Mouse (Mus musculus): Measurements from ENCODE around the gene Cideb. TPM values are rescaled to one million over a fixed set of nuclear protein-coding genes. Genes with fewer than 3 reads are reported as not detected.

Gene Cideb
- polyA plus RNA-seq, 1 experiment from 2014 or later: 52.7 TPM

Other genes with a start within 250 kb of the Cideb start
- gene Cpne6, start 248.0 kb downstream of the Cideb start, polyA plus RNA-seq (2015; fragmentation: Nextera tagmentation; extraction: Ambion mirVana): 0.25 and 0.40 TPM in 2 replicates
- not detected in 2 replicates for gene Nrl, start 233.5 kb downstream of the Cideb start, polyA plus RNA-seq (2015; fragmentation: Nextera tagmentation; extraction: Ambion mirVana)
- gene Pck2, start 218.2 kb downstream of the Cideb start, polyA plus RNA-seq (2015; fragmentation: Nextera tagmentation; extraction: Ambion mirVana): 48.8 and 50.8 TPM in 2 replicates
- gene Dcaf11, start 198.5 kb downstream of the Cideb start, polyA plus RNA-seq (2015; fragmentation: Nextera tagmentation; extraction: Ambion mirVana): 72.8 and 86.2 TPM in 2 replicates
- 2.2 and 2.4 TPM in 2 replicates for gene A730061H03Rik, start 198.1 kb downstream of the Cideb start, polyA plus RNA-seq (2015; fragmentation: Nextera tagmentation; extraction: Ambion mirVana)
- gene Fitm1, start 182.8 kb downstream of the Cideb start, polyA plus RNA-seq (2015; fragmentation: Nextera tagmentation; extraction: Ambion mirVana): 0.49 and 0.72 TPM in 2 replicates
- 197 and 207 TPM in 2 replicates for gene Psme1, start 180.3 kb downstream of the Cideb start, polyA plus RNA-seq (2015; fragmentation: Nextera tagmentation; extraction: Ambion mirVana)
- gene Emc9, start 173.2 kb downstream of the Cideb start, polyA plus RNA-seq (2015; fragmentation: Nextera tagmentation; extraction: Ambion mirVana): 9.6 and 11.6 TPM in 2 replicates
- 343 and 366 TPM in 2 replicates for gene Psme2, start 167.3 kb downstream of the Cideb start, polyA plus RNA-seq (2015; fragmentation: Nextera tagmentation; extraction: Ambion mirVana)
- 15.7 and 16.3 TPM in 2 replicates for gene Rnf31, start 166.8 kb downstream of the Cideb start, polyA plus RNA-seq (2015; fragmentation: Nextera tagmentation; extraction: Ambion mirVana)
- gene Irf9, start 154.9 kb downstream of the Cideb start, polyA plus RNA-seq (2015; fragmentation: Nextera tagmentation; extraction: Ambion mirVana): 10.5 and 10.8 TPM in 2 replicates
- gene Rec8, start 140.4 kb downstream of the Cideb start, polyA plus RNA-seq (2015; fragmentation: Nextera tagmentation; extraction: Ambion mirVana): 8.2 and 10.5 TPM in 2 replicates
- gene Ipo4, start 122.5 kb downstream of the Cideb start, polyA plus RNA-seq (2015; fragmentation: Nextera tagmentation; extraction: Ambion mirVana): 63.8 and 72.8 TPM in 2 replicates
- gene Gm49378, start 120.6 kb downstream of the Cideb start, polyA plus RNA-seq (2015; fragmentation: Nextera tagmentation; extraction: Ambion mirVana): 0.86 and 2.6 TPM in 2 replicates
- gene Tm9sf1, start 114.7 kb downstream of the Cideb start, polyA plus RNA-seq (2015; fragmentation: Nextera tagmentation; extraction: Ambion mirVana): 119 and 124 TPM in 2 replicates
- 0.75 and 1.2 TPM in 2 replicates for gene Tssk4, start 108.3 kb downstream of the Cideb start, polyA plus RNA-seq (2015; fragmentation: Nextera tagmentation; extraction: Ambion mirVana)
- gene Mdp1, start 98.0 kb downstream of the Cideb start, polyA plus RNA-seq (2015; fragmentation: Nextera tagmentation; extraction: Ambion mirVana): 58.4 and 62.1 TPM in 2 replicates
- gene Gmpr2, start 86.5 kb downstream of the Cideb start, polyA plus RNA-seq (2015; fragmentation: Nextera tagmentation; extraction: Ambion mirVana): 58.6 and 58.7 TPM in 2 replicates
- 510 and 527 TPM in 2 replicates for gene Nedd8, start 86.3 kb downstream of the Cideb start, polyA plus RNA-seq (2015; fragmentation: Nextera tagmentation; extraction: Ambion mirVana)
- 35.8 and 38.7 TPM in 2 replicates for gene Tinf2, start 76.6 kb downstream of the Cideb start, polyA plus RNA-seq (2015; fragmentation: Nextera tagmentation; extraction: Ambion mirVana)
- 1.1 and 1.2 TPM in 2 replicates for gene Tgm1, start 44.5 kb downstream of the Cideb start, polyA plus RNA-seq (2015; fragmentation: Nextera tagmentation; extraction: Ambion mirVana)
- 34.1 and 34.9 TPM in 2 replicates for gene Rabggta, start 36.2 kb downstream of the Cideb start, polyA plus RNA-seq (2015; fragmentation: Nextera tagmentation; extraction: Ambion mirVana)
- gene Dhrs1, start 12.8 kb downstream of the Cideb start, polyA plus RNA-seq (2015; fragmentation: Nextera tagmentation; extraction: Ambion mirVana): 99.4 and 117 TPM in 2 replicates
- gene Nop9, start 12.8 kb downstream of the Cideb start, polyA plus RNA-seq (2015; fragmentation: Nextera tagmentation; extraction: Ambion mirVana): 35.6 and 36.0 TPM in 2 replicates
- gene Ltb4r2, start 3.0 kb upstream of the Cideb start, polyA plus RNA-seq (2015; fragmentation: Nextera tagmentation; extraction: Ambion mirVana): 0.31 and 0.52 TPM in 2 replicates
- 0.93 and 1.0 TPM in 2 replicates for gene Ltb4r1, start 7.5 kb upstream of the Cideb start, polyA plus RNA-seq (2015; fragmentation: Nextera tagmentation; extraction: Ambion mirVana)
- 6.7 and 7.0 TPM in 2 replicates for gene Adcy4, start 25.6 kb upstream of the Cideb start, polyA plus RNA-seq (2015; fragmentation: Nextera tagmentation; extraction: Ambion mirVana)
- 45.2 and 45.6 TPM in 2 replicates for gene Ripk3, start 30.4 kb upstream of the Cideb start, polyA plus RNA-seq (2015; fragmentation: Nextera tagmentation; extraction: Ambion mirVana)
- gene Nfatc4, start 64.7 kb upstream of the Cideb start, polyA plus RNA-seq (2015; fragmentation: Nextera tagmentation; extraction: Ambion mirVana): 25.7 and 26.3 TPM in 2 replicates
- gene Nynrin, start 95.6 kb upstream of the Cideb start, polyA plus RNA-seq (2015; fragmentation: Nextera tagmentation; extraction: Ambion mirVana): 14.5 and 18.3 TPM in 2 replicates
- 0.18 and 0.29 TPM in 2 replicates for gene Cbln3, start 125.9 kb upstream of the Cideb start, polyA plus RNA-seq (2015; fragmentation: Nextera tagmentation; extraction: Ambion mirVana)
- gene Khnyn, start 126.5 kb upstream of the Cideb start, polyA plus RNA-seq (2015; fragmentation: Nextera tagmentation; extraction: Ambion mirVana): 15.1 and 15.4 TPM in 2 replicates
- 73.6 and 80.3 TPM in 2 replicates for gene Sdr39u1, start 141.8 kb upstream of the Cideb start, polyA plus RNA-seq (2015; fragmentation: Nextera tagmentation; extraction: Ambion mirVana)
- 1.9 and 3.3 TPM in 2 replicates for gene Cma1, start 186.2 kb upstream of the Cideb start, polyA plus RNA-seq (2015; fragmentation: Nextera tagmentation; extraction: Ambion mirVana)
- gene Cma2, start 192.5 kb upstream of the Cideb start, polyA plus RNA-seq (2015; fragmentation: Nextera tagmentation; extraction: Ambion mirVana): not detected in 2 replicates